Mouse (Mus musculus): Measurements from ENCODE around the gene H2afj.

- TF ChIP-seq GATA1 (IDR thresholded peaks at IDR 0.05; ENCODE audit: borderline replicate concordance, low read length) (no peak), FLI1 (IDR thresholded peaks at IDR 0.05; ENCODE audit: low read length) (no peak)
These were observed 16.9 kb downstream of the H2afj start for GRCm38 (mm10) chr6:136824987-136825386.
